Mouse (Mus musculus): ENCODE measurements at regions not wholly inside any gene's neighbourhood (a gene's known extent, or its start where the extent isn't known, plus 50 kb on each side); places are given as distances from the start of the nearest gene placed in this dataset.

GRCm38 (mm10) chr10:37402376-37402775 lies 263.7 kb upstream of the Marcks start:
- ATAC-seq (replicated peaks; ENCODE audit: low FRiP score, poor library complexity, severe bottlenecking): no peak

GRCm38 (mm10) chr10:37400991-37401390 lies 262.3 kb upstream of the Marcks start:
- no peak for ATAC-seq (replicated peaks; ENCODE audit: low FRiP score, poor library complexity, severe bottlenecking)

GRCm38 (mm10) chr10:37400379-37400778 lies 261.7 kb upstream of the Marcks start:
- ATAC-seq (replicated peaks; ENCODE audit: low FRiP score, poor library complexity, severe bottlenecking): no peak

GRCm38 (mm10) chr10:37397271-37397991 lies 258.7 kb upstream of the Marcks start:
- no peak for ATAC-seq (replicated peaks; ENCODE audit: low FRiP score, poor library complexity, severe bottlenecking)

- ATAC-seq (replicated peaks; ENCODE audit: low FRiP score, poor library complexity, severe bottlenecking): no peak
Observed at GRCm38 (mm10) chr10:37390011-37390410, 251.3 kb upstream of the Marcks start.

- ATAC-seq (replicated peaks; ENCODE audit: low FRiP score, poor library complexity, severe bottlenecking): no peak
Observed at GRCm38 (mm10) chr10:37386216-37386615, 247.5 kb upstream of the Marcks start.

- no peak for ATAC-seq (replicated peaks; ENCODE audit: low FRiP score, poor library complexity, severe bottlenecking)
Observed at GRCm38 (mm10) chr10:37380024-37380423, 241.3 kb upstream of the Marcks start.

- ATAC-seq (replicated peaks; ENCODE audit: low FRiP score, poor library complexity, severe bottlenecking): no peak
Observed at GRCm38 (mm10) chr10:37378002-37378702, 239.4 kb upstream of the Marcks start.

GRCm38 (mm10) chr10:37377258-37378001 lies 238.7 kb upstream of the Marcks start:
- ATAC-seq (replicated peaks; ENCODE audit: low FRiP score, poor library complexity, severe bottlenecking): no peak

GRCm38 (mm10) chr10:37376172-37376571 lies 237.5 kb upstream of the Marcks start:
- ATAC-seq (replicated peaks; ENCODE audit: low FRiP score, poor library complexity, severe bottlenecking): no peak

- ATAC-seq (replicated peaks; ENCODE audit: low FRiP score, poor library complexity, severe bottlenecking): no peak
Observed at GRCm38 (mm10) chr10:37375648-37376047, 236.9 kb upstream of the Marcks start.

GRCm38 (mm10) chr10:37368997-37369679 lies 230.4 kb upstream of the Marcks start:
- ATAC-seq (replicated peaks; ENCODE audit: low FRiP score, poor library complexity, severe bottlenecking): no peak

- ATAC-seq (replicated peaks; ENCODE audit: low FRiP score, poor library complexity, severe bottlenecking): no peak
Observed at GRCm38 (mm10) chr10:37367796-37368195, 229.1 kb upstream of the Marcks start.

GRCm38 (mm10) chr10:37364506-37364905 lies 225.8 kb upstream of the Marcks start:
- ATAC-seq (replicated peaks; ENCODE audit: low FRiP score, poor library complexity, severe bottlenecking): no peak

- no peak for ATAC-seq (replicated peaks; ENCODE audit: low FRiP score, poor library complexity, severe bottlenecking)
Observed at GRCm38 (mm10) chr10:37360985-37361384, 222.3 kb upstream of the Marcks start.

GRCm38 (mm10) chr10:37358900-37359299 lies 220.2 kb upstream of the Marcks start:
- ATAC-seq (replicated peaks; ENCODE audit: low FRiP score, poor library complexity, severe bottlenecking): no peak

GRCm38 (mm10) chr10:37358334-37358733 lies 219.6 kb upstream of the Marcks start:
- ATAC-seq (replicated peaks; ENCODE audit: low FRiP score, poor library complexity, severe bottlenecking): no peak

GRCm38 (mm10) chr10:37357304-37358060 lies 218.8 kb upstream of the Marcks start:
- ATAC-seq (replicated peaks; ENCODE audit: low FRiP score, poor library complexity, severe bottlenecking): no peak

- ATAC-seq (replicated peaks; ENCODE audit: low FRiP score, poor library complexity, severe bottlenecking): no peak
Observed at GRCm38 (mm10) chr10:37349261-37349660, 210.5 kb upstream of the Marcks start.
